Comparison of ENCODE assay signal across 8 mouse cellular contexts in genomic region chr5:139199636-139199994, GRCm38 (mm10). TPM values are rescaled to one million over a fixed set of nuclear protein-coding genes. Genes with fewer than 3 reads are reported as not detected.
A peak's percentile ranks its signal among the peaks of the same experiment; 100 is the strongest.
DNase-seq lines count a peak whose midpoint lies in the region; ATAC-seq and TF ChIP-seq lines count a peak whose summit lies in the region.

No protein-coding gene starts in this region.

- no peaks in the 10 kb centered on the region for H3K9me3 ChIP-seq in embryonic facial prominence, embryonic 11.5 days (replicated peaks; ENCODE audit: control insufficient read depth, low read length)
- H3K9me3 ChIP-seq in intestine, postnatal 0 days (ENCODE audit: control insufficient read depth), result no peaks in the 10 kb centered on the region
- no peaks in the 10 kb centered on the region for H3K9me3 ChIP-seq in neural tube, embryonic 15.5 days (replicated peaks)

- H3K36me3 ChIP-seq in embryonic facial prominence, embryonic 11.5 days (replicated peaks; ENCODE audit: control insufficient read depth, insufficient read depth, low read depth, low read length), result no peaks in the 10 kb centered on the region
- H3K36me3 ChIP-seq in intestine, postnatal 0 days (ENCODE audit: control insufficient read depth, insufficient read depth), result no peaks in the 10 kb centered on the region
- no peaks in the 10 kb centered on the region for H3K36me3 ChIP-seq in neural tube, embryonic 15.5 days

- peak overlapping the region; percentile 96 for H3K27ac ChIP-seq in layer of hippocampus, adult 2 months
- no peak overlapping the region for H3K27ac ChIP-seq in embryonic facial prominence, embryonic 11.5 days (replicated peaks; ENCODE audit: low read depth, low read length)
- no peak overlapping the region for H3K27ac ChIP-seq in intestine, postnatal 0 days (ENCODE audit: low read depth, low read length)
- peak overlapping the region; percentile 88 for H3K27ac ChIP-seq in neural tube, embryonic 15.5 days (replicated peaks)

- no peak for DNase-seq in layer of hippocampus, adult 2 months (ENCODE audit: low spot score in 2 of 2)
- DNase-seq in layer of hippocampus, postnatal 36 days, result no peak
- peak; percentile 22 for DNase-seq in embryonic facial prominence, embryonic 11.5 days (ENCODE audit: low spot score)
- no peak for DNase-seq in right cerebral cortex, adult 18-20 months
- DNase-seq in thymus, postnatal 36 days, result no peak
- no peak for DNase-seq in ovary, adult 18-20 months (ENCODE audit: low spot score)

- peaks cover 2% of the 10 kb centered on the region; the same call in 1 of the 2 replicates for H3K4me1 ChIP-seq in embryonic facial prominence, embryonic 11.5 days (ENCODE audit: control insufficient read depth, insufficient read depth, low read length)
- H3K4me1 ChIP-seq in intestine, postnatal 0 days (replicated peaks; ENCODE audit: control insufficient read depth, insufficient read depth, low read length), result peaks cover 16% of the 10 kb centered on the region
- H3K4me1 ChIP-seq in neural tube, embryonic 15.5 days, result peaks cover 26% of the 10 kb centered on the region

- H3K4me2 ChIP-seq in embryonic facial prominence, embryonic 11.5 days (ENCODE audit: low read depth, low read length), result peak overlapping the region; percentile 82
- peak overlapping the region; percentile 83 for H3K4me2 ChIP-seq in intestine, postnatal 0 days (replicated peaks; ENCODE audit: low read depth)
- peak overlapping the region; percentile 82 for H3K4me2 ChIP-seq in neural tube, embryonic 15.5 days

- WGBS in embryonic facial prominence, embryonic 11.5 days, result 39% methylated on average over 2 of the region's 2 CpGs
- 50% methylated on average over 2 of the region's 2 CpGs for WGBS in intestine, postnatal 0 days
- 28% methylated on average over 2 of the region's 2 CpGs for WGBS in neural tube, embryonic 15.5 days

- H3K4me3 ChIP-seq in layer of hippocampus, adult 2 months, result peak overlapping the region; percentile 76
- peak overlapping the region; percentile 92; the same call in 1 of the 2 replicates for H3K4me3 ChIP-seq in embryonic facial prominence, embryonic 11.5 days (ENCODE audit: low read depth, low read length)
- peak overlapping the region; percentile 67 for H3K4me3 ChIP-seq in intestine, postnatal 0 days (ENCODE audit: low read depth, low read length)
- peak overlapping the region; percentile 88 for H3K4me3 ChIP-seq in neural tube, embryonic 15.5 days (replicated peaks)

- H3K27me3 ChIP-seq in embryonic facial prominence, embryonic 11.5 days (ENCODE audit: control insufficient read depth, insufficient read depth, low read length), result no peaks in the 10 kb centered on the region
- H3K27me3 ChIP-seq in intestine, postnatal 0 days (replicated peaks; ENCODE audit: control insufficient read depth, insufficient read depth, low read length), result no peaks in the 10 kb centered on the region
- H3K27me3 ChIP-seq in neural tube, embryonic 15.5 days (replicated peaks), result no peaks in the 10 kb centered on the region

- ATAC-seq in embryonic facial prominence, embryonic 11.5 days (replicated peaks; ENCODE audit: insufficient number of reproducible peaks, low FRiP score, low TSS enrichment, low read depth), result 0 out of 2 replicates have a peak, but pooled peaks have one; percentile 0
- ATAC-seq in intestine, postnatal 0 days, result no peak
- ATAC-seq in neural tube, embryonic 15.5 days (ENCODE audit: low FRiP score), result no peak

- H3K9ac ChIP-seq in embryonic facial prominence, embryonic 11.5 days (replicated peaks; ENCODE audit: low read length), result peak overlapping the region; percentile 88
- peak overlapping the region; percentile 56; the same call in 1 of the 2 replicates for H3K9ac ChIP-seq in intestine, postnatal 0 days (ENCODE audit: low read depth, low read length)
- peak overlapping the region; percentile 69 for H3K9ac ChIP-seq in neural tube, embryonic 15.5 days (replicated peaks)

- TF ChIP-seq CTCF in layer of hippocampus, adult 2 months (conservative IDR thresholded peaks at IDR 0.05), result no peak
- TF ChIP-seq CTCF in intestine, postnatal 0 days (IDR thresholded peaks at IDR 0.05; ENCODE audit: low read depth), result no peak

RNA-seq across cellular contexts. Expression of gene Sun1, which starts 0.8 kb away (rescaled TPM):
- total RNA-seq in layer of hippocampus, adult 2 months (2021), result 10 to 100 TPM; 78.8 to 91.0 TPM
- 10 to 100 TPM; 78.6 to 82.1 TPM for total RNA-seq in layer of hippocampus, postnatal 36 days (2021)
- polyA plus RNA-seq in embryonic facial prominence, embryonic 11.5 days (2014; fragmentation: Nextera tagmentation; extraction: Ambion mirVana), result 42.9 and 45.9 TPM in 2 replicates
- polyA plus RNA-seq in intestine, postnatal 0 days (2015; fragmentation: Nextera tagmentation; extraction: Ambion mirVana), result 12.2 and 13.4 TPM in 2 replicates
- 41.7 and 42.1 TPM in 2 replicates for polyA plus RNA-seq in neural tube, embryonic 15.5 days (2015; fragmentation: Nextera tagmentation; extraction: Ambion mirVana)

RNA-seq across cellular contexts. Expression of gene Dnaaf5, which starts 49.6 kb away (rescaled TPM):
- total RNA-seq in layer of hippocampus, adult 2 months (2021), result 10 to 100 TPM in 1 of 2 experiments, 1 to 10 TPM in 1; 5.7 to 10.7 TPM
- 1 to 10 TPM; 8.0 to 8.4 TPM for total RNA-seq in layer of hippocampus, postnatal 36 days (2021)
- 6.8 and 7.4 TPM in 2 replicates for polyA plus RNA-seq in embryonic facial prominence, embryonic 11.5 days (2014; fragmentation: Nextera tagmentation; extraction: Ambion mirVana)
- 2.5 and 2.9 TPM in 2 replicates for polyA plus RNA-seq in intestine, postnatal 0 days (2015; fragmentation: Nextera tagmentation; extraction: Ambion mirVana)
- polyA plus RNA-seq in neural tube, embryonic 15.5 days (2015; fragmentation: Nextera tagmentation; extraction: Ambion mirVana), result 3.9 and 4.6 TPM in 2 replicates

RNA-seq across cellular contexts. Expression of gene Prkar1b, which starts 49.8 kb away (rescaled TPM):
- total RNA-seq in layer of hippocampus, adult 2 months (2021), result 100 to 1,000 TPM; 393 to 425 TPM
- total RNA-seq in layer of hippocampus, postnatal 36 days (2021), result 100 to 1,000 TPM; 397 to 416 TPM
- polyA plus RNA-seq in embryonic facial prominence, embryonic 11.5 days (2014; fragmentation: Nextera tagmentation; extraction: Ambion mirVana), result 8.7 and 11.7 TPM in 2 replicates
- 10.0 and 10.9 TPM in 2 replicates for polyA plus RNA-seq in intestine, postnatal 0 days (2015; fragmentation: Nextera tagmentation; extraction: Ambion mirVana)
- 272 and 321 TPM in 2 replicates for polyA plus RNA-seq in neural tube, embryonic 15.5 days (2015; fragmentation: Nextera tagmentation; extraction: Ambion mirVana)

RNA-seq across cellular contexts. Expression of gene Get4, which starts 52.5 kb away (rescaled TPM):
- total RNA-seq in layer of hippocampus, adult 2 months (2021), result 10 to 100 TPM; 52.5 to 53.8 TPM
- total RNA-seq in layer of hippocampus, postnatal 36 days (2021), result 10 to 100 TPM; 52.6 to 55.3 TPM
- 123 and 146 TPM in 2 replicates for polyA plus RNA-seq in embryonic facial prominence, embryonic 11.5 days (2014; fragmentation: Nextera tagmentation; extraction: Ambion mirVana)
- 127 and 129 TPM in 2 replicates for polyA plus RNA-seq in intestine, postnatal 0 days (2015; fragmentation: Nextera tagmentation; extraction: Ambion mirVana)
- polyA plus RNA-seq in neural tube, embryonic 15.5 days (2015; fragmentation: Nextera tagmentation; extraction: Ambion mirVana), result 119 and 126 TPM in 2 replicates

Comparison
In these comparisons a context has a peak if more than half of its experiments do, and no peak if none do; other contexts are left out.
1. H3K27ac ChIP-seq: peak in layer of hippocampus, adult 2 months (single experiment) and neural tube, embryonic 15.5 days (single experiment); none in embryonic facial prominence, embryonic 11.5 days (single experiment) and intestine, postnatal 0 days (single experiment).
2. RNA of gene Prkar1b, which starts 49.8 kb away (polyA plus RNA-seq): 272 to 321 TPM in neural tube, embryonic 15.5 days; 10.0 to 10.9 TPM in intestine, postnatal 0 days and 8.7 to 11.7 TPM in embryonic facial prominence, embryonic 11.5 days; every median in the first group is over 10 times any median in the second.
3. Peak in every context shown above with its lines, with median percentiles within 50 percentile points of each other: H3K4me3 ChIP-seq, H3K4me2 ChIP-seq and H3K9ac ChIP-seq.